Mouse (Mus musculus) forelimb bud, embryonic 11.5 days (tissue): ENCODE measurements around the gene Arl6ip5.
"Not testable (repeated sequence)": the region's sequence is repeated elsewhere in the genome, so short reads cannot be mapped to it uniquely, and the experiment has no call there.

Source experiments
- DNase-seq: peaks from one replicate; pipeline ENCODE4 v3.0.0-alpha.2; 2012; ENCODE audit warnings: low read depth, low spot score

Arl6ip5 gene

DNA sequence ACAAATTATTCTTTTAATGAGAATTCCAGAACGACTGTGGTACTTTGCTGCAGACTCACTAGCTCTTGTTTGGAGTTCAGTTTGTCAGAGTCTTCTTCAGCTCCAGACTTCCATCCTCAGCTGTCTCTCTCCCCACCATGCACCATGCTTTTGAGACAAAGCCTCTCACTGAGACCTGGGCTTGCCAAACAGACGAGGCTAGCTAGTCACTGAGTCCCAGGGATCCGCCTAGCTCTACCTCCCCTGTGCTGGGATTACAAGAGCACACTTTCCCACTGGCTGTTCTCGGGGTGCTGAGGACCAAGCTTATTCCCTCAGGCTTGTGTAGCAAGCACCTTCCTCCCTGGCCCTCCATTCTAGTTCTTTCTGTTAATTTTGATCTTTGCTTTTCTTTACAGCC is 13.1 kb downstream of the Arl6ip5 start:
- no peak for DNase-seq

DNA sequence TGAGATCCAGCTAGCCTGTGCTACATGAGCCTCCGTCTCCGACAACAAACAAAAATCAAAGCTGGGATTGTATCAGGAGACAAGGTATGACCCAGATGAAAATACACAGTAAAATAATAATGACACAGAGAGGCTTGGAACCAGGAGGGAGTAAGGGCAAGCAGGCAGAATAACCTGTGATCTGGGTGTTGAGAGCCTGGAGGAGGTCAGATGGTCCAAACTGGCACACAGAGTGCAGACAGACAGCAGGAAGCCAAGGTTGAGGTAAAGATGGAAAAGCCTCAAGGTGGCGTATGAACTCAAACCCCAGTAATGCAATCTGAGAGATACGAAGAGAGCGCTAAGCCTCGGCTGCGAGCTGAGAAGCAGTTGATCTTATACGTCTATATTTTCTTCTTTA is 14.0 kb downstream of the Arl6ip5 start:
- DNase-seq, result no peak

DNA sequence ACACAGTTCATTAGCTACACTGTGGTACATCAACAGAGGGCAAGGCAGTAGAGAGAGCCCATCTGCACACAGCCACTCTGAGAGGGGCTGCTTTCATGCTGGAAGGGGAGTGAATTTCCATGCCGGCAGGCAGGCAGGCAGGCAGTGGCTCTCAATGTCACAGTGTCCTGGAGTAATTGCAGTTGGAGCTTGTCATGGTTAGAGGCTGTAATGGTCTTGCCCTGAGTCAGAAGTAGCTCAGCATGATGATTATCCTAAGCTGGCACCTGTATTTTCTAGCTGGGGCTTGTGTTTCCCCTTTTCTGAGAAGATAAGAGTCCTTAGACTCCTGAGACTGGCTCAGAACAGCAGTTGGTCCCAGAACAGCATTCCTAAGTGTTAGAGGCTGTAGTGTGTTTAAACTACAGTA is 15.6 kb downstream of the Arl6ip5 start:
- no peak for DNase-seq

GRCm38 (mm10) chr6:97227067-97227847 is 16.8 kb downstream of the Arl6ip5 start:
- DNase-seq, result no peak

DNA sequence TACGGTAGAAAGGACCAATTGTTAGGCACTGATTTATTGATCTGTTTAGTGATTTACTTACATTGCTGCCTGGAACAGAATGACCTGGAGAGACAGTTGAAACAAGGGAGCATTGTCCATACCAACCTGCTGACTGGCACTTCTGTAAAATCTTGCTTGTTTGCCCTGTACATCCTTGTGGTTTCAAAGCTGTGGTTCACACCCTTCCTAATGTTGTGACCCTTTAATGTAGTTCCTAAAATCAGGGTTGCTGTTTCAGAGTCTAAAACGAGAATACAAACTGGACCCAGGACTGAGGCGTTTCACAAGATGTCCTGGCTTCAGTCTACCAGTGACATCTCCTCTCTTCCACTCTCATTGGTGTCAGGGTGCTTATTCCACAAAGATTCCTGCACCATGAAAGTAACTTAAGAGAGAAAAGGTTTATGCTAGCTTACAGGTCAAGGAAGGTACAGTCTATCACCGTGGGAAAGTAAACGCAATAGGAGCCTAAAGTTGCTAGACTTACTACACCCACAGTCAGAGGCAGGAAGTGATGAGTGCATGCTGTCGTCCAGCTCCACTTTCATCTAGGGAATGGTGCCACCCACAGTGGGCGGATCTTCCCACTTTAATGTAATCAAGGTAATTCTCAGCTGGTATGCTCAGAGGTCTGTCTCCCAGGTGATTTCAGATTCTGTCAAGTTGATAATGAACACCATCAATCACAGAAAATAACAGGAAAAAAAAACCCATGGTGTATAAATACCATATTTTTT is 24.6 kb downstream of the Arl6ip5 start:
- DNase-seq, result no peak

GRCm38 (mm10) chr6:97236088-97236487 is 25.6 kb downstream of the Arl6ip5 start:
- DNase-seq, result no peak

DNA sequence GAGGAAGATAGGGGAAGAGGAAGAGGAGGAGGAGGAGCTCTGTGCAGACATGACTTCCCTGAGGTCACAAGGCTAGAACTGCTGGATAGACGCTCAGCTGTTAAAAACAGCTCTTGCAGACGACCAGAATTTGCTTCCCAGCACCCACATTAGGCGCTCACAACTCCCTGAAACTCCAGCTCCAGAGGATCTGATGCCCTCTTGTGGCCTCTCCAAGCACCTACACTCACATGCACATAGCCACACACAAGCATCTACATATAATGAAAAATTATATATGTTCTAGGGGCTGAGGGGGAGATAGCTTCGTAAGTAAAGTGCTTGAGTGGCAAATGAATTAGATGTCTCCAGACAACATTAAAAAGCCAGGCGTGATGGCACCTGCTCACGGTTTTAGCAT is 28.9 kb downstream of the Arl6ip5 start:
- DNase-seq, result no peak

DNA sequence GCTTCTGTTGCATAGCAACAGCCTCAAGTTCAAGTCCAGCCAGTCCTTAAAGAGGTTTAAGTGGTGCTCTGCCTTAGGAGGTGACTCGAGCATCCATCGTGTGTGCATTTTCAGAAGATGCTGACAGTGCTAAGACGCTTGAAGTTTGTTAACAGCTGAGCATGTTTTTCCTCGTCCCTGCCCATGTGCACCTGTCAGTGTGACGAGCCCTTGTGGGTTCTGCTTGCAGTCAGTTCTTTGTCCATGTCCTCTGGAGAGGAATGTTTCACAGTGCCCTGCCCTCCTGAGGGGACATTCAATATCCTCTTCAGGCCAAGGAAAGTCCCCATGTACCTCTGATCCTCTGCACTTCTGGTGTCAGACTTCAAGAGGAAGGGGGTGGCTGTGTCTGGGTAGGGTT is 29.6 kb downstream of the Arl6ip5 start:
- no peak for DNase-seq

DNA sequence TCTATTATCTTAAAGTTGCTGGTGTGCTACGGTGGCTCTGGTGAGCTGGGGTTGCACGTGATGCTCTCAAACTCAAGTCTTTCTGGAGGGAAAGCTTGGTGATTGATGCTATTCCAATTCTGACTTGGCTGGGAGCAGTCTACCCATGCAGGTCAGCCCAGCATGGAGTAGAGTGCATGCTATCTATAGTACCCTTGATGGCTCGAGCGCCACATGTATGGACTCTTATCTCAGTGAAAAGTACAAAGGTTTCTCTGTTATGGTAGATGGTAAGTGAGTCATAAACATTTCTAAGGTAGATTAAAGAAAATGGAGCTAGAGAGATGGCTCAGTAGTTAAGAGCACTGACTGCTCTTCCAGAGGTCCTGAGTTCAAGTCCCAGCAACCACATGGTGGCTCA is 32.0 kb downstream of the Arl6ip5 start:
- no peak for DNase-seq

DNA sequence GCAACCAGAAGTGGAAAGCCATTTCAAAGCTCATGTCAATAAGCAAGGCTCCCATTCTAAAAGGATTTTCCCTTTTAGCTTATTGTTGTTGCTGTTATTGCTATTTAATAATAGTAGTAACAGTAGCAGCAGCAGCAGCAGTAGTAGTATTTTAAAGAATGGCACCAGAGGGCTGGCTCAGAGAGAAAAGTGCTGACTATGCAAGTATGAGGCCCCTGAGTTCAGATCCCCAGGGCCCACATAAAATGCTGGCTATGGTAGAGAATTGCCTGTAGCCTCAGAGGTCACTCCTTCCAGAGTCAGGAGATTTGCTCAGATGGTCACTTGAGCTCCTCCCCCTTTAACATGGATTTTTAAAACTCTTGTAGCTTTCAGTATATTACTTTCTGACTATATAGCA is 34.7 kb downstream of the Arl6ip5 start:
- DNase-seq, result no peak

DNA sequence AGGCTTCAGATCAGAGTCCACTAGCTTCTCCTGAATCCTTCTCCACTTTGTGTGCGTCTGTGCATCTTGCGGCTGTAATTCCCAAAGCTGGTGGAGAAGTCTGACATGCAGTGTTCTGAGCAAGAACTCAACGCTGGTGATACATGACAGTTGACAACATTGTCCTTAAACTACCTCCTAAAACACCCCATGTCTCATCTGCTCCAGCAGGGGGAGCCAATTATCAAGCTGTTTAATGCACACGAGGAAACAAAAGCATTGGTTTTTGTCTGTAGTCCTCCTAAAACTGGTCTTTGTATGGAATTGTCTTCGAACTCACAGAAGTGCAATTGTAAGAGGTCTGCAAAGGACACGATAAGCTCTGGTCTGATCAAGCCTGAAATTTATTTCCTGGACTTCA is 40.5 kb downstream of the Arl6ip5 start:
- peak; percentile 48 for DNase-seq

DNA sequence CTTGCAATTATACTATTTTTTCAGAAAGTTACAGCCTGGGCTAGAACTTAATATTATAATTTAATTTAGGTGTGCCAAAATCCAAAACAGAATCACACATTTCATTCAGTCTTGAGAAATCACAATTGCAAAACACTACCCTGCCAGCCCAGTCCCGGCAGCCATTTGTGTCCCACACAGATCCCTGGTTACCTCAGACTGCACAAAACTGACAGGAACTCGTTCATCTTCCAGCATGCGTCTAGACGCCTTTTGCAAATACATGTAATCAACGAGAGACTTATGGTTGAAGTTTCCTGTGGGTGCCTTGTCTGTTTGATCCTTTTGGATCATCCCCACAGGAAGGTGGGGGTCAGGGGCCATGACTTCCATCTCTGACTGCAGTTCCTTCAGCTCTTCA is 41.6 kb downstream of the Arl6ip5 start:
- DNase-seq, result no peak

- DNase-seq, result no peak
Observed at GRCm38 (mm10) chr6:97252711-97253221, 42.3 kb downstream of the Arl6ip5 start, which contains the start of gene Lmod3. Gene Lmod3, minus strand, starts transcription at chr6:97252759.

- no peak for DNase-seq
Observed at GRCm38 (mm10) chr6:97258489-97258888, 48.0 kb downstream of the Arl6ip5 start.

GRCm38 (mm10) chr6:97259926-97260325 is 49.4 kb downstream of the Arl6ip5 start:
- DNase-seq, result not testable (repeated sequence)

GRCm38 (mm10) chr6:97262229-97262628 is 51.7 kb downstream of the Arl6ip5 start:
- DNase-seq, result no peak

GRCm38 (mm10) chr6:97263750-97264149 is 53.3 kb downstream of the Arl6ip5 start:
- DNase-seq, result not testable (repeated sequence)

DNA sequence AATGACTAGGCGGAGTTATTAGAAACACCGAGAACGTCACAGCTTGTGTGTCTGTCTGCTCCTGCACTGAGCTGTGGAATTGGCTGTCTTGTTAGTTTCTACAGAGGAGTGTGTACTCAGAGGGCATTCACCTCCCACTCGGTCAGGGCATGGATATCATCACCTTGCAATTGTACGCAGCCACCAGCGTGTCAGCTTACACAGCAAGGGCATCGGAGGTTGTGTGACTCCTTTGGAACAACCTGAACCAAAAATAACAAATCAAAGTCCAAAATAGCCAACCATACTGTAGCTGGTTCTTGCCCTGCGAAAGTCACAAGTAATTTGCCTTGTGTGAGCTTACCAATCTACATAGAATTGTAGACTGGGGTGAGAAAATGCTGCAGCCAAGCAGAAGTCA is 54.8 kb downstream of the Arl6ip5 start:
- no peak for DNase-seq

- no peak for DNase-seq
Observed at GRCm38 (mm10) chr6:97265705-97266104, 55.2 kb downstream of the Arl6ip5 start.

GRCm38 (mm10) chr6:97266661-97267060 is 56.2 kb downstream of the Arl6ip5 start:
- DNase-seq, result no peak

DNA sequence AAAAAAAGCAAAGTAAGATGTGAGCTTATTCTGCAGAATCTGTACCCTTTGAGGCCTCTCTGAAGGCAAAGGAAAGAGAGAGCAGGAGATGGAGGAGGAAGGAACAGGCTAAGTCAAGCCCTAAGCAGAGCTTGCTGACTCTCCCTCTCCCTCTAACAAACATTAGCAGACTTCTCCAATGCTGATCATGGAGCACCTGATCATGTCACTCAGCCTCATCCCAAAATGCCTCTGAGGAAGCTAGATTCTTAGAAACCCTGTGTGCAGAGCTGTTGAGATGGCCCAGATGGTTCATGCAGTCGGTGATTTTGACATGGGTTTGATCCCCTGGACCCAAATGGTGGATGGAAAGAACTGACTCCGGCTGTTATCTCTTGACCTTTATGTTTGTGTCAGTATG is 56.6 kb downstream of the Arl6ip5 start:
- no peak for DNase-seq

- no peak for DNase-seq
Observed at GRCm38 (mm10) chr6:97269596-97269995, 59.1 kb downstream of the Arl6ip5 start.

GRCm38 (mm10) chr6:97272349-97272748 is 61.9 kb downstream of the Arl6ip5 start:
- DNase-seq, result no peak
